Mouse (Mus musculus) forelimb bud, embryonic 11.5 days (tissue): ENCODE data around the gene Rpl37.
"Not testable (repeated sequence)": the region's sequence is repeated elsewhere in the genome, so short reads cannot be mapped to it uniquely, and the experiment has no call there.

Experiments
- DNase-seq: peaks from one replicate; pipeline ENCODE4 v3.0.0-alpha.2; 2012; ENCODE audit warnings: low read depth, low spot score

Gene Rpl37

DNA sequence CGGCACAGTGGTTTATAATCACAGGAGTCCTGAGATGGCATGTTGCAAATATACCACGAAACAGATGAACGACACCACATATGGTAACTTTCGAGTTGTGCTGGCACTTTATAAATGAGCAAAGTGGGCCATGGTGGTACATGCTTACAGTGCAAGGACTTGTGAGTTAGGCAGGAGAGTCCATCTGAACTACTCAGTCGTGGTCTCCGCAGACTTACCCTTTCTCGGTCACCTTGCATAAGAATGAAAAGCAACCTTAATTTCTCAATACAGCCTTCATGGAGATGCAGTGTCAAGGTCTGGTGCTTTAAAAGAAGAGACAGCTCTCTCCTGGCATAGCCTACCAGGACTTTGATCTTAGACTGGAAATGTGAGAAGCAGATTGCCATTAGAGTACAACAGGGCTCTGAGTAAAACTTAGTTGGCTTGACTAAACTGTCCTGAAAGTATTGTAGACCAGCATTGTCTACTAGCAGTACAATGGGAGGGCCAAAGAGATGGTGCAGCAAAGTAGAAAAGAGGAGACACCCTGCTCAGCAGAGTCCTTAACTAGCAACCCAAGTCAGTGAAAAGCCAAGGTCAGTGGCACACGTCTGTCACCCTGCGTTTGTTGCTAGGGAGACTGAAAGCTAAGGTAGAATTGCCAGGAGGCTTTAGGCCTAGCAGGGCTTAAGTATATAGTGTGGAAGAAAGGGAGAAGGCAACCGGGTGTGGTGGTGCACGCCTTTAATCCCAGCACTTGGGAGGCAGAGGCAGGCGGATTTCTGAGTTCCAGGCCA, 5.3 kb downstream of the Rpl37 start:
- no peak for DNase-seq

GRCm38 (mm10) chr15:5126456-5126855, 10.0 kb downstream of the Rpl37 start:
- no peak for DNase-seq

DNA sequence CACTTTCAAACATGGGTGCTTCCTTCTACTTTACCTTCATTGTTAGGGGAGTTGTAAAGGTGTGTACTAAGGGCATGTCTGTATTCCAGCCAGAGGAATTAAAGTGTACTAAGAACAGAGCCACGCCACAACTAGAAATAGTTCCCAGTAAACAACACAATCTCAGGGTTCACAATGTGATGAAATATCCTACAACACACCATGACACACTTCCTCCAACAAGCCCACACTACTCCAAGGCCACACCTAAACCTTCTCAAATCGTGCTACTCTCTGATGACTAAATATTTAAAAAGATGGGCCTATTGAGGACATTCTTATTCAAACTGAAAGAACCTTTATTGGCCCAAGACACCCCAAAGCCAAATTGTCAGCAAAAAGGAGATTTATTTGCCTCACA, 11.0 kb downstream of the Rpl37 start:
- DNase-seq = no peak

- no peak for DNase-seq
Observed at GRCm38 (mm10) chr15:5128176-5128940, 11.9 kb downstream of the Rpl37 start.

- no peak for DNase-seq
Observed at GRCm38 (mm10) chr15:5129111-5129805, 12.8 kb downstream of the Rpl37 start.

- not testable (repeated sequence) for DNase-seq
Observed at GRCm38 (mm10) chr15:5130887-5131668, 14.6 kb downstream of the Rpl37 start.

DNA sequence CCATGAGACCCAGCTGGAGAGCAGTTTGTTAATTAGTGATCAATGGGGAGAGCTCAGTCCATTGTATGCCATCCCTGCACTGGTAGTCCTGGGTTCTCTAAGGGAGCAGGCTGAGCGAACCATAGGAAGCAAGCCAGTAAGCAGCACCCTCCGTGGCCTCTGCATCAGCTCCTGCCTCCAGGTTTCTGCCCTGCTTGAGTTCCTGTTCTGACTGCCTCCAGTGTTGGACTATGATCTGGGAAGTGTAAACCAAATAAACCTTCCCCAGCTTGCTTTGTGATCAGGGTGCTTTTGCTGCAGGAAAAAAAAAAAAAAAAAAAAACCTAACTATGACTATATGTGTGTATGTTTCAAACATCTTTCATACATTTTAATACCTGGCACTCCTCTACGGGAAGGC, 16.9 kb downstream of the Rpl37 start:
- DNase-seq = no peak

- DNase-seq = no peak
Observed at GRCm38 (mm10) chr15:5134179-5134578, 17.7 kb downstream of the Rpl37 start.

DNA sequence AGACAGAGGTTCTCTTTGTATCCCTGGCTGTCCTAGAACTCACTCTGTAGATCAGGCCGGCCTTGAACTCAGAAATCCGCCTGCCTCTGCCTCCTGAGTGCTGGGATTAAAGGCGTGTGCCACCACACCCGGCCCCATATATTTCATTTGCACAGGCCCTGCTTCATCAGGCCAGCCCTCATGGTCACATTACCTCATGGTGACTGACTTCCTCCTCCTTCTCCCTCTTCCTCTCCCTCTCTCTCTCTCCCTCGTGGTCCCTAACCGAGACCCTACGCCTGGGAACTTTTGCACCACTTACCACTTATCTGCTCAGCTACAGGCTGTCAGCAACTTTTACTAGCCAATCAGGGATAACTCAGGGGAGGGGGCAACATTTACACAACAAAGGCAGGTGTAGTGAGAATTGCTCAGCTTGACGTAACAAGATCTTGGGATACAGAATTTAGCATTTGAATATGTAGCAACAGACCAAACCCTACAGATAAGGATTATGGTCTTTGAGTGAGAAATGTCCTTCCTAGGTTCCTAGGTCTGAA, 18.6 kb downstream of the Rpl37 start:
- DNase-seq = no peak

DNA sequence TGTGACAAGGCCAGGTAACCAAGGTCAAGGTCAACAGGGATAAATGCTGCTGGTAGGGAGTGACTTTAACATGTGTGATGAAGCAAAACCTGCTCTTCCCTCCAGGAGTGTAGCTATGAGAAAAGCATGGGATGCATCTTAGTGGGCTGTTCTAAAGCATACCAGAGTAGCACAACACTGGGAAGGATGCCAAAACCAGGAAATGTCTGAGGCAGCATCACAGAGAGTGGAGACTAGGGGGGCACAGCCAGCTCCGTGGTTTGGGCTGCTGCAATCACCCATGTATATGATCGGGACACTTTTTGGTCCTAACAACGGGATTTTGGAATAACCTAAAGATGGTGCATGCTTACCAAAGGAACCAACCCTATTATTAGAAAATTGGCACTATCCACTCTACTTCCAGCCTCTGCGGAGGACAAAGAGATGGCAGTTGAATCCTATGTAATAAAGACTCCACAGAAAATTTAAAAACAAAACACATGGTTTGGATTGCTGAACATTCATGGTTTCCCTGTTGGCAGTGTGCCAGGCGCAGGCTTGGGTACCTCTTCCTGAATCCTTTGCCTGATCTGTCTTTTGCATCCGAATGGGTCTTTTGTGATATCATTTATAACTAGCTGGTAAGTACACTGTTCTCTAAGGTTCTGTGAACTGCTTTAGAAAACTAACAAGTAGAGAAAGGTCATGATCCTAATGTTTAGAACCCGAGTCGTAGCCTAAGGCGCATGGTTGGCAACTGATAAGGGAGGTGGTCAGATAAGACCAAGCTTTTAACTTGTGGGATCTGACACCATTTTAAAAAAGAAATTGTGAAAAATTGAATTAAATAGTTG, 21.8 kb downstream of the Rpl37 start:
- no peak for DNase-seq

DNA sequence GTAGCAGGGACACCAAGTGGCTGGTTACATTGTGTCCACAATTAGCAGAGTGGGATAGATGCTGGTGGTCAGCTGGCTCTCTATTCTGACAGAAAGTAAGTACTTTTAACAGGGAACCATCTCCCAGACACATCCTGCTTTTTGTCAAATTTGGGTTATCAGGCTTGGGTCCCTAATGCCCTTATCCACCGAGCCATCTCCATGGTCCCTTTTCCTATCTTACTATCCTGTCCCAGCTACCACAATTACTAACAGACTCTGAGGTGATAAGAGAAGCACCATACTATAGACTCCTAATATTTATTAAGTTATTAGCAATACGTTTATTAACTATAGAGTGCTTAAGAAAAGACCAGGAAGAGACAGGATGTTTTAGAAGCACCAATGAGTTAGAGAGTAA, 22.9 kb downstream of the Rpl37 start:
- no peak for DNase-seq

- no peak for DNase-seq
Observed at GRCm38 (mm10) chr15:5139863-5140262, 23.4 kb downstream of the Rpl37 start.

- DNase-seq = no peak
Observed at GRCm38 (mm10) chr15:5140357-5140756, 23.9 kb downstream of the Rpl37 start.

GRCm38 (mm10) chr15:5142047-5142446, 25.6 kb downstream of the Rpl37 start:
- no peak for DNase-seq

DNA sequence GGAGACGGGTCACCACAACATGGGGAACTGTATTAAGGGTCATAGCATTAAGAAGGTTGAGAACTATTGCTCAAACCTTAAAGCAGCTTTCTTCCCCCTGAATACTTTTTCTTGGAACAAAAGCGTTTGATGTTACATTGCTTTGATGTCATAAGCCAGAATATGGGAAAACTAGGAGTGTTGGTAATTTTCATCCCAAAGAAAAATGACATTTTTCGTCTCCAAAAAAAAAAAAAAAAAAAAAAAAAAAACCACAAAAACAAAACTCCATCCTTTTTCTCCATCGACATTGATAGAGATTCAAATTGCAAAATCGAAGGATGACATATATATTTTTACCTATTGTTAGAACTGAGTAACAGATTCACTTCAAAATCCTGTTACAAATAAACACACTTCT, 26.3 kb downstream of the Rpl37 start:
- no peak for DNase-seq

DNA sequence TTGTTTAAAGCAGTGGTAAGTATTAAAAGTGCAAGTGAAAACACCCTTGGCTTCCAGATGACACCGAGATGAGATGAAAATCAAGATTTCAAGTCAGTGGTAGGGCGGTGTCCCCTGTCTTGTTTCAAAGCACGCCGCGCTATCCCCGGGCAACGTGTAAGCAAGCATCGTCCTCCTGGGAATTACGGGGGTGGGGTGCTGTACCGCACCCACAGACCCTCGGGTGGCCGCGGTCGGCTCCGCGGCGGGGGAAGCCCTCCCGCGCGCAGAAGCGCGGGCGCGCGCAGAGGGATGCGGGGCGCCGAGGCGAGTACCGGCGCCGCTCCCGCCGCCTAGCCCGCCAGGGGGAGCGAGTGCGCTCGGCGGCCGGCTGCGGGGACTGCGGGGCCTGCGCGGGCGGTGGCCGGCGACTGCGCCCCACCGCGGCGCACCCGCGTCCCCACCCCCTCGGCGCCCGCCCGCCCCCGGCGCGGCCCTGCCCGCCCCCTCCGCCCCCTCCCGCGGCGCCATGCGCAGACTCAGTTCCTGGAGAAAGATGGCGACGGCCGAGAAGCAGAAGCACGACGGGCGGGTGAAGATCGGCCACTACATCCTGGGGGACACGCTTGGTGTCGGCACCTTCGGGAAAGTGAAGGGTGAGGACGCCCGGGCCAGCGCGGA, 27.0 kb downstream of the Rpl37 start, which contains the start of gene Prkaa1:
Gene Prkaa1, plus strand, starts transcription at position 501 of the 660 bp plus-strand sequence.
- DNase-seq = peak; percentile 65

- DNase-seq = peak; percentile 67
Observed at GRCm38 (mm10) chr15:5144021-5144778, 27.8 kb downstream of the Rpl37 start.

DNA sequence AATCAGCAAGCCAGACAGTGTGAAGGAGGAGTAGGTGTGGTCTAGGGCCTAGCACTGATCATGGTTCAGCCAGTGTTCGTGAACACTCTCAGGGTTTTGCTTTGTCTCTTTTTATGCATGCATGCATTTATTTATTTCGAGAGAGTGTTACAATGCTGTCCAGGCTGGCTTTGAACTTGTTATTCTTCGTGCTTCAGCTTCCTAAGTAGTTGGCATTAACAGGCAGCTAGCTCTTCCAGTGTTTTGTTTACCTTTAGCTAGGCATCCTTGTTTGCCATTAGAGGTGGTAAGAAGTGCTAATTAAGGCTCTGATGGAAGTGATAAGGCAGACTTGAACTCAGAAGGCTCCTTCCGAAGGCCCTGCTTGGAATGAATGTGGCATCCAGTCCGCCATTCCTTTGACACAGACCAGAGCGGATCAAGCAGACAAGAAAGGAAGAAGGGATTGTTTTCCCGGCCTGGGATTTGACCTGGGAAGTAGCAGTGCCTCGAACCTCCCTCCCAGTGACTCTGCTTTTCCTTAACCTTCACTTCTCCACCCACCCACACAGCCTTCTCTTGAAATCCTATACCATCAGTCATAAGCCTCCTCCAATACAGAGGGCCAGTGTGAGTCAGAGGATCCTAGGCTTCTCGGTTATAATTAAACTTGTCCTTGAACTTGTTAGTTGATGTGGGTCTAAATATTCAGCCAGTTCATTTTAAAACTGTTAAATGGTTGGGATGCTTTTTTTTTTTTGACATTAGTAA, 28.9 kb downstream of the Rpl37 start:
- no peak for DNase-seq
